Mouse (Mus musculus): ENCODE results near the gene Me1.

The Me1 gene

DNA sequence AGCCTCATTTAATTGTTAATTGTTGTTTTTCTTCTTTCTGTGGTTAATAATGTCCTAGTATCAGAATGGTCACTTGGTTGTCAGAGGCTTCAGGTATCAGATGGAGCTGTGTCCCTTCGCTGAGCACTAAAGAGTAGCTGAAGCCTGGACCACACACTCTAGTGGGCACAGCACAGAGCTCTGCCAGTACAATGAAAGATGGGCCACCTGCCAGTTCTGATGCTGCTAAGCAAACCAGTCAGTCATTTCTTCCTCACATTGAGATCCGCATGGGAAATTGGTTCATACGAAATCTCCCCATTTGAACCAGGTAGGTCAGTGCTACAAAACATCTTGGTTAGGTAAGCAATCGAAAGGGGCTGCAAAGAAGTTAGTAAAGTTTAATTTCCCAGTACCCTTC, 141.1 kb downstream of the Me1 start:
- no peak for DNase-seq (ENCODE audit: inconsistent age in 2 of 2, low spot score in 1 of 2)

DNA sequence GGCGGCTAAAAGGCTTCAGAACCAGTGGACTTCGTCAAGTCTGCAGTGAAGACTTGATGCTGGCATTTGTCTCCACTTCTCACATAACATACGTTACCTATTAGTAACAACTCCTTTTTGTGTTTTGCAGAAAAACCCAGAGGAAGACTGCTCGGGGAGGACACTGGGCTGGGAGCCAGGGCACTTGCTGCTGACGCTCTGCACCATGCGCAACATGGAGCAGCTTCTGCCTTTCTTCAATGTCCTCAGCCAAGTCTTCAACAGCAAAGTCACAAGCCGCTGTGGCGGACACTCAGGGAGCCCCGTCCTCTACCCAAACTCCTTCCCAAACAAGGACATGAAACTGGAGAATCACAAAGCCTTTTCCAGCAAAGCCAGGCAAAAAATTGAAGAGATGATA, 141.9 kb downstream of the Me1 start:
- DNase-seq (ENCODE audit: inconsistent age in 2 of 2, low spot score in 1 of 2): no peak

DNA sequence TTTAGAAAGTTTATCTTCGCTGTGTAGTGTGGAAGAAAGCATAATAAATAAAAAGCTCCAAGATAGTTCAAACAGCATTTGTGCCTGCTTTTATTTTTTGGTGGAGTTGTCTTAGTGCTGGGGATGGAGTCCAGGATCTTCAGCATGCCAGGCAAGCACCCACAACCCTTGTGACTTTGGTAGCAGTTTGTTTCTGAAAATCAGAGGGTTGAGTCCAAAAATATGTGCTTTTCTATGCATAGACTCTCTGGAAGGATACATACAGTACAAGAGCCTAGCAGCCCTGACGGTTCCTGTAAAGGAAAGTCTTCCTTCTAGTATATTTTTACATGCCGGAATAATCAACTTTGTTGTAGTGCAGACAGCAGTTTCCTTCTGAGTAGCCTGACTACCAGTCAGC, 145.0 kb downstream of the Me1 start:
- no peak for DNase-seq (ENCODE audit: inconsistent age in 2 of 2, low spot score in 1 of 2)

DNA sequence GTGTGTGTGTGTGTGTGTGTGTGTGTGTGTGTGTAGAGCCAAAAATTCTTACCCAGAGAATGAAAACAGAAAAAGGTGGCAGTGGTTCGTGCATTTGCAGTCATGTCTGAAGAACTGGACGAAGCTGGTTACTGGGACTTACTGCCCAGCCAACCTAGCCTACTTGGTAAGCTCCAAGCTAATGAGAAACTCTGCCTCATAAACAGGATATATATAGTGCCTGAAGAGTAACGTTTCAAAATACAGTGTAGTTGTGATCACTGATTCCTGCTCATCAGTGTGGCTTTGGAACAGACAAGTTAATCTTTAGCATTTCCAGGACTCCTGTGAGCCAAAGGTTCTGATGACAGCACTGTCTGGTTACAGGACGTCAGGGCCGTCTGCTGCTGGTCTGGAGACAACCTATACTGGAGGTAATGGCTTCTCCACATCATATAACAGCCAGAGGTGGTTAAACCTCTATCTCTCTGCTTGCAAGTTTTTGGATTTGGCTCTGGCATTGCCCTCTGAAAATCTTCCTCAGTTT, 146.1 kb downstream of the Me1 start:
- no peak for DNase-seq (ENCODE audit: inconsistent age in 2 of 2, low spot score in 1 of 2)

DNA sequence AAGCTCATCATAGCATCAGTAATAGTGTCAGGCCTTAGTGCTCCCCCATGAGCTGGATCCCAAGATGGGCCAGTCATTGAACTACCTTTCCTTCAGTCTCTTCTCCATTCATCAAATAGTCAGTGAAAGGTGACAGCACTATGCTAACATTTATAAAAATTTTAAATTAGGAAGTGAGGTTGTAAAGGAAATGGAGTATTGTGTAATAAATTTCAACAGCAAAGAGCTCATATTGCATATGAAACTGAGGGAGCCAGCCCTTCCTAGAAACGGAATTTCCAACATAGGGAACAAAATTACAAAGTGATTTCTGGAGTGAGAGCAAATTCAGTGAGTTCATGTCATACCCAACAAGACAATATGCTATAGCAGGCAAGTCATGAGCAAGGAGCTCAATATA, 151.2 kb downstream of the Me1 start:
- no peak for DNase-seq (ENCODE audit: inconsistent age in 2 of 2, low spot score in 1 of 2)

DNA sequence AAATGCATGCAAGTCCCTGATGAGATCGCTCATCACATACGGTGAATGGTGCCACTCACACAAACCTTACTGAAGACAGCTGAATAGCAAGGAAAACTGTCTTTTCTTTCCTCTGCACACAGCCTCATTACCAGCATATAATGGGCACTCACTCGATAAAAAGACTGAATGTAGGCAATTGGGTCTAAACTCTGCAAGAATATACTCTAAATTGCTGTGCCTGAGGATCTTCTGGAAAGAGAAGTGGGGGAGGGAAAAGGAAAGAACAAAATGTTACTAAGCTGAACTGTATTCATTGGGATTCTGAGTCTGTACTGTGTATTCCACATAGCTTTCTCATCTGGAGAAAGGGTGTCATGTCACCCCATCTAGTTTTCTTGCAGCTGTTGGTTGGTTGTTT, 152.3 kb downstream of the Me1 start:
- DNase-seq (ENCODE audit: inconsistent age in 2 of 2, low spot score in 1 of 2): no peak

DNA sequence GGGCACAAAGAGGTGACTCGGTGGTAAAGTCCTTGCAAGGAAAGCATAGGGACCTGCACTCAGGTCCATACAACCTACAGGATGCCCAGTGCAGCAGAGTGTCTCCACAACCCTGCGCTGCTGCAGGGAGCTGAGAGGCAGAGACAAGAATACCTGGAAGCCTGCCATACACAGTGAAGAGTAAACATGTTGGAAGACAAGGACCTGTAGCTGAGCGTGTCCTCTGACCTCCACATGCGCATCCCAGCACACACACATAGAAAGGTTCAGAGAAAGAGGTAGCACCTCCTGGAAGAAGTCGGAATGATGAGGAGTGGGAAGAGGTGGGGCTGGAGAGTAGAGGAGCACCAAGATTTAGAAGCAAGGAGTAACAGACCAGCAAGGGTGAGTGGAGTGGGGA, 161.7 kb downstream of the Me1 start:
- no peak for DNase-seq (ENCODE audit: inconsistent age in 2 of 2, low spot score in 1 of 2)

All from adrenal gland, adult (tissue).